Mouse (Mus musculus): ENCODE measurements around the gene Ankrd40.

- no peak for TF ChIP-seq POLR2A (IDR thresholded peaks at IDR 0.05; ENCODE audit: borderline replicate concordance, low read depth, low read length)
- TF ChIP-seq CTCF (IDR thresholded peaks at IDR 0.05; ENCODE audit: low read depth, low read length), result no peak
Measured at GRCm38 (mm10) chr11:94363690-94364089, 35.9 kb downstream of the Ankrd40 start.
